Mouse (Mus musculus): ENCODE results near the gene Plk3. TPM values are rescaled to one million over a fixed set of nuclear protein-coding genes. Genes with fewer than 3 reads are reported as not detected.

Plk3 gene
- total RNA-seq, 2 experiments from 2014 or later: 16.3 to 16.9 TPM

DNA sequence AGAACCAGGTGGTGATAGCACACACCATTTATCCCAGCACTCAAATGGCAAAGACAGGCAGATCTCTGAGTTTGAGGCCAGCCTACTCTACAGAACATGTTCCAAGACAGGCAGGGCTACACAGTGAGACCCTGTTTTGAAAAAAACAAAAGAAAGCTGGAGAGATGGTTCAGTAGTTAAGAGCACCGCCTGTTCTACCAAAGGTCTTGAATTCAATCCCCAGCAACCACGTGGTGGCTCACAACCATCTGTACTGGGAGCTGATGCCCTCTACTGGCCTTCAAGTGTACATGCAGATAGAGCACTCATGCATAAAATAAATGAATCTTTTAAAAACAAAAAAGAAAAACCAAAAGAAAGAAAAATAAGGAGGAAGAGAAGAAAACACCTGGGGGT, 5.5 kb upstream of the Plk3 start:
- no peak for DNase-seq (ENCODE audit: low spot score in 2 of 2)

DNA sequence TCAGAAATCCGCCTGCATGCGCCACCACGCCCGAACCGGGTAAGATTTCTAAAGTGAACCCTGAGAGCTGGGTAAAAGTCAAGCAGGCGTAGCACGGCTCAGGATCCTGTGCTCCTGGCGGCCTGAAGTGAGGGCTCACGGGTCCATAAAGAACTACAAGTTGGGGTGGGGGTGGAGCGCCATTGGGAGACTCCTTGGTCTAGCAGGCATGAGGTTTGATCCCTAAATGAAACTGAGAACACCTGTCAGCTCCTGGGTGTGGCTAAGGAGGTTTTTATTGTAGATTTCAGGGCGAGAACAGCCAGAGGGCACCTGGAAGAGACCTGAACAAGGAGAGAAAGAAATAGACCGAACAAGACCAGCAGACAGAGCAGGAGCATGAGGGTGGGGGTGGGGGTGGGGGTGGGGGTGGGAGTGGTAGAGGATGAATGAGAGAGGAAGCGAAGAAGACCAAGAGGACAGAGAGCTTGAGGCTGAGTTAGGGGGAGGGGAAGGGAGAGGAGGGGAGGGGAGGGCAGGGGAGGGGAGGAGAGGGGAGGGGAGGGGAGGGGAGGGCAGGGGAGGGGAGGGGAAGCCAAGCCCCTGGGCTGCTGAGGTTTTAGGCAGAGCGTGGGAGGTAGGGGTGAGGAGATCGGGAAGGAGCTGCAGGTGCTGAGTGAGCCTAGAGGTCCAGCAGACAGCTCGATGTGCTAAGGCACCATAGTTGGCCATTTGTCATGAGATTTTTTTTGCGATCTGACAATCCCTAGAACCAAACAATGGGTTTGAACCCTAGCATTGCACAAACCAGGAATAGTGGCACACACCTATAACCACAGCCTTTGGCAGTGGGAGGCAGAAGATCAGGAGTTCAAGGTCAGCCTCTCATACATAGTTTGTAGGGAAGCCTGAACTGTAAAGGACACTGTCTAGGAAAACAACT, 4.8 kb upstream of the Plk3 start:
- no peak for DNase-seq (ENCODE audit: low spot score in 2 of 2)

DNA sequence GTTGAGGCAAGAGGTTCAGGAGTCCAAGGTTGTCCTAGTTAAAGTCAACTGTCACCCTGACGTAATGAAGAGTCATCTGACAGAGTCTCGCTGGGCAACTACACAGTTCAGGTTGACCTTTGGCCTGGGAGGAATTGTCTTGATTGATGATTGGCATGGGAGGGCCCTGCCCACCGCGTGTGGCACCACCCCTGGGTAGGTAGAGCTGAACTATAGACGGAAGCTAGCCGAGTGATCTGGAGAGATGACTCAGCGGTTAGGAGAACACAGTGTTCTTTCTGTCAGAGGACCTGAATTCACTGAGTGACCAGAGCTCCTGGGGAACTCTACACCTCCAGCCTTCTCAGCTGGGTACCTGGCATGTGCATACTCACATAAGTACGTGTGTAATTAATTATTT, 2.3 kb upstream of the Plk3 start:
- no peak for DNase-seq (ENCODE audit: low spot score in 2 of 2)

DNA sequence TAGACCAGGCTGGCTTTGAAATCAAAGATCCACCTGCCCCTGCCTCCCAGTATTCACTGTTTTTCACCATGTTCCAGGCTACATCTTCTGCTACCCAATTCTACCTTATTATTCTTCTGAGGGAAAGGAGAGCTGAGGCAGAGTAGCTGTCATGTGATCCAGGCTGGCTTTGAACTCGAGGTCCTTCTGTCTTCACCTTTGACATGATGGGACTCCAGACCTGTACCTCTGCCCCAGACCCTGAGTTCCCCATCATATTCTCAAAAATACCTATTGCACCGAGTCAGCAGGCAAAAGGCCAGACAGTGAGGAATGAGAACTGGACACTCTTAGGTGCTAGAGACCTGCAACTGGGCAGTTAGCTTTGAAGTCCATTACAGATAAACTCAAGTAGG, 835 bp upstream of the Plk3 start:
- no peak for DNase-seq (ENCODE audit: low spot score in 2 of 2)

DNA sequence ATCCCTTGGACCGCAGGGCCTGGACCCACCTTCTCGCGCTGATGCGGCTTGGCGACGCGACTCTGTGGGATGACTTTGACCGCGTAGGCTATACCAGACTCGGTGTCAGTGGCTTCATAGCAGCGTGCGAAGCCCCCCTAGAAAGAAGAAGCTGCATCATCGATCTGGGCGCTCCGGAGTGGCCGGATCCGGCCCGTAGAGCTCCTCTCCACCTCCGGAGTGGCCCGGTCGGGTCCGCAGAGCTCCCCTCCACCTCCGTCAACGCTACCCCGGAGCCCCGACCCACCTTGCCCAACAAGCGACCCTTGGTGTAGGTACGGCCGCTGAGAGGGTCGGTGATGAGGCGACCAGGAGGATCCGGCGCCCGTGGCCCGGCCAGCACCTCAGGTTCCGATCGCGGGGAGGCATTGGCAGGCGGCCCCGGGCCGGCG, 382 bp downstream of the Plk3 start:
- peak; percentile 40 to 43 for DNase-seq (ENCODE audit: low spot score in 2 of 2)

DNA sequence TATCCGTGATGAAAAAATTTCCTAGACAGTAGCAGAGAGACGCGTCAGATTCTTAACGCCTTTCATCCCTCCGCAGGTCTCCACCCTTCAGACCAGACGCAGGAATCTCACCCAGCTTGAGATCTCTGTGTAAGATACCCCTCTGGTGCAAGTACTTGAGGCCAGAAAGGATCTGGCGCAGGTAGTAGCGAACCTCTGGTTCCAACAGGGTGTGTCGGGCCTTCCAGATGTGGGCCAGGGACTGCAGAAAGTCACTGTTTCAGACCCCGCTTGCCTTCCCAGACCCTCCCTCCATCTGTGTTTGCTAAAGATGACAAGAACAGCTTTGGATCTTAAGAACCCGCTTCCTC, 994 bp downstream of the Plk3 start:
- no peak for DNase-seq (ENCODE audit: low spot score in 2 of 2)

DNA sequence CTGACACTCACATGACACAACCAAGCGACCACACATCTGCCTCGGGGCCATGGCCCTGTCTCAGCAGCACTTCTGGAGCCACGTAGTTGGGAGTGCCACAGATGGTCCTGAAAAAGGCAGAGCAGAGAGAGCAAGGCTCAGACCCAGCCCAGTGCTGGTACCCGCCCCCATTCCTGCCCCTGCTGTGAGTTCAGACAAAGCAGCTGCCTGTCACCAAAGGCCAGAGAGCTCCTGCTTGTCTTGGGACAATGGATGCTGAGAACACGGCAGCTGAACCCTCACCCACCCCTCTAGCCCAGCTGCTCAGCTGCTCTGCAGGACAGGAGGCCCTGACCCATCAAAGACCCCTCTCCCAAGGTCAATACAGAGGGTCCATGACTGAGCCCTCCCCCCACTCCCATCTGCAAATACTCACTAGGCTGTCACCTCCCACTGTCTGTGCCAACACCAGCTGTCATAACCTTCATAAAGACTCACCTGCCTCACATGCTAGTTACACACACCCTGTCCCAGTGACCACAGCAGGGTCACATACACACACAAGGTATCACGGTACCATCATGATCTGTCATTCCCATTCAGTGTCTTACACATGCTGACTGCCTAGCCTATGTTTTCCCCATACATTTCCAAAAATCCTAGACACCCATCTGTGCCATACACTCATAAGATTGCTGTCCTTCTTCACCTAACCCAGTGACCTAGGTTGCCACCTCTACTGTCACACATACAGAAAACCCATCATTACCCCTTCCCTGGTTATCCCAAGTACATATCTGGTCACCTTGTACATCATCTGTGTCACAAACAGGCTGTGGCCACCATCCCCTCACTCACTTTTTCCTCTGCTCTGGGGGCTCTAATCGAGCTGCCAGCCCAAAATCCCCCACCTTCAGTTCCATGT, 1.6 kb downstream of the Plk3 start:
- no peak for DNase-seq (ENCODE audit: low spot score in 2 of 2)

DNA sequence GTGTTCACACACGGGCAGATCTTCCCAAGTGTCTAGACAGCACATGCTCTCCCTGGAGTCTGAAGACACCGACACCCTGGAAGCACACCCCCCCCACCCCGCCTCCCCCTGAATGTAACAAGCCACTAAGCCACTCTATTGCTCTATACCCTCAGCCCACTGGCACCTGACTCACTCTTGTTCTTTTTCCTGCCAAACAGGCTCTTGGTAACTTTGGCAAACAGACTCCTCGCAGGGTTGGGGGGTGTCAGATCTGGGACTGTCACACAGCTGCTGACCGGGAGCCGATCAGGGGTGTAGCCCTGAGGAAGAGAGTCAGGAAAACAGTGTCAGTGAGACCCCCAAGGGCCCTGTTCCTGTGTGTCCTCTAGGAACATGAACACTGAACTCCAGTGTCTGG, 2.6 kb downstream of the Plk3 start:
- no peak for DNase-seq (ENCODE audit: low spot score in 2 of 2)

DNA sequence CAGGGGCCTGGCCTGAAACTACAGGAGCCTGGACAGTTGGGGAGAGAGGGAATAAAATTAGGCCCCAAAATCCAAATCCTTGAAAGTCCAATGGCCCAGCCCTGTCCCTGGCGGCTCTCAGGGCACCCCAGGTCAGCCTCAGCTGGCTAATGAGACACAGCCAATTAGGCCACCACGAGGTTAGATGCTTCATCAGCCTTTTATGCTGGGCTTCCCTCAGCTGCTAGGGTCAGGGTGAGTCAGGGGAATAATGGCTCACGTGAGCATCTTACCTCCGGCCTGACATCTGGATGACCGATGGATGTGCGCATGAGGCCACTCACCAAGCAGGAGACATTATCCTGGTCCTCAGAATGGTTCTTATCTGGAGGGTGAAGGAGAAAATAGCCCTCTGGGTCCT, 3.0 kb downstream of the Plk3 start:
- no peak for DNase-seq (ENCODE audit: low spot score in 2 of 2)

DNA sequence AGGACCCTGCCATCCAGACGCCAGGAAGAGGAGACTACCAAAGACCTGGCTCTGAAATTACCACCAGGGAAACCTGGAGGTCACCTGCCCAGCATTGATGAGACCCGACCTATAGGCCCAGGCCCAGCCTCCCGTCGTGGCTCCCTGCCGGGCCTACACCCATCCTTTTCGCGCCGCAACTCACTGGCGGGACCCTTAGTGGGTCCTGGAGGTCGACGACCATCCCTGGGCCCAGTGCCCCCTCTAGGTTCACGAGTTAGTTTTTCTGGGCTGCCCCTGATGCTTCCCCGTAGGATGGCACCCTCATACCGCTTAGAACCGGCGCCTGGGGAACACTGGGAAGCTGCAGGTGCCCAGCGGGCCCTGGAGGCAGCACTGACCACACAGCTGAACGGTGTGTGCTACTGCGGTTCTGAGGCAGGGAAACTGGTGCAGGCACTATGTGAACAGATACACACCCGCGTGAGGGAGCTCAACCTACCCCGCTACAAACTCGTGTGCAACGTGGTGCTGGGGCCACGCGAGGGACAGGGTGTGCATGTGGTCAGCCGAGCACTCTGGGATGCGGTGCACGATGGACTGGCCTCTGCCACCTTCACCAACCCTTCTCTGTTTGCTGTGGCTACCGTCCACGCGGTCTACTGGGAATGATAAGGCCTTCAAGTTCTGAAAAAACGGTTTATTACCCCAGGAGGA, 5.6 kb downstream of the Plk3 start:
- DNase-seq (ENCODE audit: low spot score in 2 of 2): no peak

DNA sequence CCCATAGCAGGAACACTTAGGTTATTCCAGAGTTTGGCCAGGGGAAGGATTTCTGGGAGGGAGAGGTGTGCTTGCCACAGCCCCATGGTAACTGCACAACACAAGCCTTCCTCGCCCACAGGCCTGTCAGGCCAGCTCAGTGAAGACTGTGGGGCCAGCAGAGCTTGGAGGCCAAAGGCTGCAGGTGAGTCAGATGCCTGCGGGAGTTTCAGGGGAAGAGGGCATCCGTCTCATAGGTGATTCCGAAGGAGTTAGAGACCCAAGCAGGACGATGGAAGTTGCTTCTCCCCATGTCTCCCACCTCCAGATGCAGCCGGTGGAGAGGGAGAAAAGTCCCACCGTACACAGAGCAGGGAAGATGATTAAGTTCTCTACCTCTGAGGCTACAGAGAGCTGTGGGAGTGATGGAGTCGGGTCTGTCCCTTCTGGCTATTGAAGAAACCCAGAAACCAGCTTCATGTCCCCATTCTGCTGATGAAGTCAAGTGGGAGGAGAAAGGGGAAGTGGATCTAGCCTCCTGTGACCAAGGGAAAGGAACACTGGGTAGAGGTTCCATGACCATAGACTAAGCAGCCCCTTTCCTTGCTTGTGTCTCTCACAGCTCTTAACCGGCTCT, 7.0 kb downstream of the Plk3 start, which contains the start of gene Tctex1d4:
Gene Tctex1d4, plus strand, starts transcription at position 120 of the 616 bp plus-strand sequence.
- DNase-seq (ENCODE audit: low spot score in 2 of 2): peak in 1 of 2 experiments; percentile 19

DNA sequence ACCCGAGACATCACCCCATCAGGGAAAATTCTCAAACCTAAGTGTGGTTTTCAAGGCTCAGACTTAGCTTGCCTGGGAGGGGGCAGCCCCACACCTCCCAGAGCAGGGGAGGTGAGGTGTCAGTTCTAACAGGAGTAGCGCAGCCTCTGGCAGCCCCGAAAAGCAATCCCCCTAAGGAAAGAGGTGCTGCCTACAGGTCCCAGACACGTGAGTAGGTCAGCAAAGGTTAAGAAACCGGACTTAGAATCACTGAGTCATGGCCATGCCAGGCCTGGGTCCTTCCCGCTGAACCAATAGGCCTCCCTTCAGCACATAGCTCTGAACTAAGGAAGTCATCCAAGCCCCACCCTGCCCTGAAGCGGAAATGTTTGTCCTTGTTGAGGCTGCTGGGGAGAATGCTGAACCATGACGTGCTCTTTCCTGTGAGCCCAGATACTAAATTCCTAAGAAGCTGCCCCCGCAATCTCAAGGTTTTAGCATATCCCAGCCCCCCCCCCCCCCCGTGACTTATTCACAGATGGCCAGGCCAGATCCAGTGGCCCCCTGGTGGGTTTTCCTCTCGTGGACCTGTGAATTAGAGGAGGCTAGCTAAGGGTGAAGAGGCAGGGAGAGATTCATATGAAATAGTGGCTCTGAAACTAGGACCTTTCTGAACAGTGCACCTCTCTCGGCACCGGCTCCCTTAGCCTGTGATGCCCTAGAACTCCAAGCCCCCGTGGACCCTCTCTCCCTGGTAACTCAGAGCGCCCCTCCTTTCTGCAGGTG, 7.7 kb downstream of the Plk3 start:
- peak; percentile 37 to 53 for DNase-seq (ENCODE audit: low spot score in 2 of 2)

DNA sequence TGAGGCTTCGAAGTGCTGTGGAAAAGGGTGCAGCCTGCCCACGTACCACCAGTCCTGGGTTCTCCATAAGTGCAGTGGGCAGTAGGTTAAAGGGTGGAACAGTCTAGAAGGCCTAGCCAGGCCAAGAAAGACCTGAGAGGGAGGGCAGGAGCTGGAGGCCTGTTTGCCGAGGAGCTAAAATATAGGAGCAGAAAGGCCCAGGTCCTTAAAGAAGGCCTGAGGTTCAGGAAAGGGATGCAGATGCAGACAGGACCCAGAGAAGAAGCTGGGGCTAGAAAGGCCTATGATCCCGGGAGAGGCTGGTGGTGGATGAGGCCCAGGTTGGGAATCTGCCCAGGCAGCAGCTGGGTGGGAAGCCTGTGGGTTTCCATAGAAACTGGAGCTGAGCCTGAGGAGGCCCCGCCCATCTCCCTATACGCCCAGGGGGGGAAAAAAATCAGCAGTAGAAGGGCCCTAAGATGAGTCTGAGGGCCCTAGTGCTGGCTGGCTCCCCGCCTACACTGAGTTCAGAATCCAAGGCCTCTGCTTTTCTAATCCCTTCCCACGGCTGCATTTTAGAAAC, 8.3 kb downstream of the Plk3 start, which contains the start of gene Btbd19:
Gene Btbd19, minus strand, starts transcription at position 378 of the 562 bp plus-strand sequence.
- DNase-seq (ENCODE audit: low spot score in 2 of 2): peak; percentile 81 to 83

DNA sequence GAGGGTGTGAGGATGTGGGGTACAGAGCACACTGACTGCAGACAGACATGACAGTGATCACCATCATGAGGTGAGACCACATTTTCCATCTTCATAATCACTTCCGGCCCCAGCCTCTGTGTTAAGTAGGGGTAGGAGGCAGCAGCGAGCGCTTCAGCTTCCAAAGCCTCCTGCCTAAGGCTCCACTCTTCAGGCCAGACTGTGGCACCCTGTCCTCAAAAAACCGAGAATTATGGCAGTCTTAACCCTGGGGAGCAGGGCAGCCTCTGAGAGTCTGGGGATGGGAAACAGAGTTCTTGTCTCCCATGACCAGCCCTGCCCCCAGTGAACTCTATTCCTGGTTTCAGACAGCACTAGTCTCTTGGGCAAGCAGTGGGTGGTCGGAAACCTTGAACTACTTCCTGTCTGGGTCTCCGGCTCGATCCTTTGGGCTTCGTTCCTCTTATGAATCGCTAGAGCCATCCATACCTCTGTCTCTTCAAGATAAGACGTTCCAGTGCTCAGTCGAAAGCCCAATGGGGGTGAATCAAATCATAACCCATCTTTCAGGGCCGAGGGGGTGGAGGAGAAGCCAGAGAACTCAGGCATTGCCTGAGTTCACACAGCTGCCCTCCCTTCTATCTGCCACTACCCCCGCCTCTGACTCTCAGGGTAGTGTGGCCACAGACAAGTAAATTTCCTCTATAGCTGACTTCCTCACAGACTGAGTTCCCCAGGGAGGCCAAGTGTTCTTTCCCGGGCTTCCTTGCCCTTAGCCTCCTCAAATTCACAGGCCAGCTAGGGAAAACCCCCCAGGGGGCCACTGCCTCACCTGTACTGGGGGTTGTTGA, 9.0 kb downstream of the Plk3 start:
- peak in 1 of 2 experiments; percentile 37 for DNase-seq (ENCODE audit: low spot score in 2 of 2)

DNA sequence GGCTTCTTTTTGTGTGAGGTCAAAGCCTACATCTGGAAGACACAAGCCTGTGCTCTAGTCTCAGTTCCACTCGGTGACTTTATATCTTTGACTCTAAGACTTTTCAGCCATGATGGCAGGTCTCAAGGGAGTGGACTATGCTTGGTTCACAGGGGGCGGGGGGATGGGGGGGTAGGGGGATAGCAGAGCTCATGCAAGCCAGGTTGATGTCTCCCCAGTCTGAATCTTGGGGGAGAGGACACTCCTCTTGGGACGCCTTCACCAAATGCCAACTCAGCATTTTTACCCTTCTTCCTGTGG, 9.6 kb downstream of the Plk3 start:
- no peak for DNase-seq (ENCODE audit: low spot score in 2 of 2)

DNA sequence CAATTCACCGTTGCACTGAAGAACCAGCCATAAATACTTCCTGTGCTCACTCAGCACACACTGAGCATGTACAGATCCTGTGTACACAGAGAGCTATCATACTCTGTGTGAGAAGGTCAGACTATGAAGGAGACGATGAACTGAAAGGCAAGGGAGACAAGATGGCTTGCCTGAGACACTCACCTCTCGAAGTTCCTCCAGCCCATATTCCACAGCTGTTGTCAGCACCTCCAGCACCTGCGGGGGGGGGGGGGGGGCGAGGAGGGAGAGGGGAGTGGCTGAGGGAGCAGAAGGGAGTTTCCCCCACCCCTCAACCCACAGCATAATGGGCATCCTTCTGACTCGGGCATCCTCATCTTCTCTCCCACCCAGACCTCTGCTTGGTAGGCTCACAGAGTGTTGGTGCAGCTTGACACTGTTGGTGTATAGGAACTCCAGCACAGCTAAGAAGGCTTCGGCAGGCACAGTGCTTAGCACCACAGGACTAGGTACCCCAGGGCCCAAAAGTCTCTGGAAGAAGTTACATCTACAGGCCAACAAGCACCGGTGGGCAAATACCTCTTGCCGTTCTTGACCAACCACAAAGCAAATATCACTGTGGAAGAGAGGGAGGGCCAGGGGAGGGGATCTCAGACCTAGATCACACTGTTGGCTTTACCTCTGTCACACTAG, 10.1 kb downstream of the Plk3 start:
- DNase-seq (ENCODE audit: low spot score in 2 of 2): no peak

DNA sequence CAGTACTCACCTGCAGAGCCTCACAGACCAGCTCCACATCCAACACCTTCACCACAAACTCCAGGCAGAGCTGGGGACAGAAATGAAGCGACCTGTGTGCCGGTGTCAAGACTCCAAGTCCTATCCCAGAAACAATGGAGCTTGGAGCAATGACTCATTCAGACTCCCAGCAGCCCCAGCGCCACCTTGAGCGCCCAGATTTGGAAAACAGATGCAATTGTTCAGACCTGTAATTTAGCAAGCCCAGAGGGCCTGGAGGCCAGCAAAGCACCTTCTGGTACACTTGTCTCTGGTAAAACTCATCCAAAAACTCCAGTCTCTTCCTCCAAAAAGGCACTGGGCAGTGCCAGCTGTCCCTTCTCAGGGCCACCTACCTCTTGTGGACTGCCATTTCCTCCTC, 11.6 kb downstream of the Plk3 start:
- DNase-seq (ENCODE audit: low spot score in 2 of 2): no peak
